9 mouse cellular contexts compared by ENCODE assay signal in genomic region chr19:46041299-46041932, GRCm38 (mm10). TPM values are rescaled to one million over a fixed set of nuclear protein-coding genes. Genes with fewer than 3 reads are reported as not detected.
DNase-seq lines count a peak whose midpoint lies in the region; ATAC-seq lines count a peak whose summit lies in the region.
"Had no signal": no experiment of that assay in that cellular context is flagged by ENCODE, and none has a peak within 500 bp of the region (broad histone marks: within the 10 kb centered on the region; RNA-seq: fewer than 3 reads in every experiment).

No protein-coding gene starts in this region.

- peaks cover 58% of the 10 kb centered on the region for H3K4me1 ChIP-seq in lung, embryonic 16.5 days (replicated peaks; ENCODE audit: control insufficient read depth, insufficient read depth, low read length)
- H3K4me1 ChIP-seq in embryonic facial prominence, embryonic 14.5 days (ENCODE audit: control insufficient read depth, insufficient read depth, low read length), result peaks cover 57% of the 10 kb centered on the region
- H3K4me1 ChIP-seq in intestine, embryonic 16.5 days (ENCODE audit: control insufficient read depth, insufficient read depth, low read length), result peaks cover 64% of the 10 kb centered on the region
- H3K4me1 ChIP-seq in neural tube, embryonic 14.5 days (ENCODE audit: control insufficient read depth, insufficient read depth, low read length), result peaks cover 67% of the 10 kb centered on the region

- no peak for DNase-seq in lung, postnatal 4 days
- peak; percentile 19 for DNase-seq in embryonic facial prominence, embryonic 14.5 days (ENCODE audit: low spot score)
- no peak for DNase-seq in cerebellum, postnatal 36 days
- no peak for DNase-seq in urinary bladder, postnatal 14 days (ENCODE audit: low spot score)
- DNase-seq in left cerebral cortex, adult 8-10 months (ENCODE audit: low spot score in 2 of 2), result no peak

- H3K9me3 ChIP-seq in lung, embryonic 16.5 days (ENCODE audit: control insufficient read depth, low read length), result no peaks in the 10 kb centered on the region
- no peaks in the 10 kb centered on the region for H3K9me3 ChIP-seq in embryonic facial prominence, embryonic 14.5 days (ENCODE audit: control insufficient read depth, low read length)
- H3K9me3 ChIP-seq in intestine, embryonic 16.5 days (ENCODE audit: control insufficient read depth, low read length), result no peaks in the 10 kb centered on the region
- no peaks in the 10 kb centered on the region for H3K9me3 ChIP-seq in neural tube, embryonic 14.5 days (ENCODE audit: control insufficient read depth, low read length)

- H3K27me3 ChIP-seq in lung, embryonic 16.5 days (ENCODE audit: control insufficient read depth, insufficient read depth, low read depth, low read length), result no peaks in the 10 kb centered on the region
- no peaks in the 10 kb centered on the region for H3K27me3 ChIP-seq in embryonic facial prominence, embryonic 14.5 days (replicated peaks; ENCODE audit: control insufficient read depth, insufficient read depth, low read length)
- H3K27me3 ChIP-seq in intestine, embryonic 16.5 days (replicated peaks; ENCODE audit: control insufficient read depth, insufficient read depth, low read length), result no peaks in the 10 kb centered on the region
- no peaks in the 10 kb centered on the region for H3K27me3 ChIP-seq in neural tube, embryonic 14.5 days (ENCODE audit: control insufficient read depth, insufficient read depth, low read length)

- no peaks in the 10 kb centered on the region for H3K36me3 ChIP-seq in lung, embryonic 16.5 days (ENCODE audit: control insufficient read depth, insufficient read depth, low read length)
- H3K36me3 ChIP-seq in embryonic facial prominence, embryonic 14.5 days (ENCODE audit: control insufficient read depth, insufficient read depth, low read length), result peaks cover 5% of the 10 kb centered on the region; the same call in 1 of the 2 replicates
- no peaks in the 10 kb centered on the region for H3K36me3 ChIP-seq in intestine, embryonic 16.5 days (ENCODE audit: control insufficient read depth, insufficient read depth, low read length)
- no peaks in the 10 kb centered on the region for H3K36me3 ChIP-seq in neural tube, embryonic 14.5 days (ENCODE audit: control insufficient read depth, insufficient read depth, low read length)

- 6% methylated on average over 7 of the region's 7 CpGs for WGBS in lung, embryonic 16.5 days
- 9% methylated on average over 7 of the region's 7 CpGs for WGBS in embryonic facial prominence, embryonic 14.5 days
- 27% methylated on average over 7 of the region's 7 CpGs for WGBS in intestine, embryonic 16.5 days
- 12% methylated on average over 7 of the region's 7 CpGs for WGBS in neural tube, embryonic 14.5 days

- no peak for ATAC-seq in lung, embryonic 16.5 days (ENCODE audit: low read depth)
- ATAC-seq in embryonic facial prominence, embryonic 14.5 days (ENCODE audit: low read depth), result no peak
- ATAC-seq in intestine, embryonic 16.5 days, result no peak
- no peak for ATAC-seq in neural tube, embryonic 14.5 days (ENCODE audit: low read depth)

- H3K27ac ChIP-seq in lung, embryonic 16.5 days (ENCODE audit: low read length), result peak overlapping the region; percentile 99
- peak overlapping the region; percentile 99 for H3K27ac ChIP-seq in embryonic facial prominence, embryonic 14.5 days (replicated peaks; ENCODE audit: low read depth, low read length)
- peak overlapping the region; percentile 98 for H3K27ac ChIP-seq in intestine, embryonic 16.5 days (ENCODE audit: low read length)
- peak overlapping the region; percentile 97 for H3K27ac ChIP-seq in neural tube, embryonic 14.5 days (ENCODE audit: low read depth, low read length)

- H3K4me2 ChIP-seq in lung, embryonic 16.5 days (ENCODE audit: low read depth, low read length), result peak overlapping the region; percentile 84
- peak overlapping the region; percentile 87 for H3K4me2 ChIP-seq in embryonic facial prominence, embryonic 14.5 days (ENCODE audit: low read depth, low read length)
- peak overlapping the region; percentile 87 for H3K4me2 ChIP-seq in intestine, embryonic 16.5 days (ENCODE audit: low read depth, low read length)
- H3K4me2 ChIP-seq in neural tube, embryonic 14.5 days (ENCODE audit: low read depth, low read length), result peak overlapping the region; percentile 98

- peak overlapping the region; percentile 66 for H3K9ac ChIP-seq in lung, embryonic 16.5 days (ENCODE audit: low read length)
- peak overlapping the region; percentile 49 for H3K9ac ChIP-seq in embryonic facial prominence, embryonic 14.5 days (ENCODE audit: low read depth, low read length)
- peak overlapping the region; percentile 98 for H3K9ac ChIP-seq in intestine, embryonic 16.5 days (ENCODE audit: low read depth, low read length)
- H3K9ac ChIP-seq in neural tube, embryonic 14.5 days (replicated peaks; ENCODE audit: low read depth, low read length), result peak overlapping the region; percentile 61

- peak overlapping the region; percentile 79 for H3K4me3 ChIP-seq in lung, embryonic 16.5 days (ENCODE audit: low read length)
- H3K4me3 ChIP-seq in embryonic facial prominence, embryonic 14.5 days (ENCODE audit: low read depth, low read length), result peak overlapping the region; percentile 98
- H3K4me3 ChIP-seq in intestine, embryonic 16.5 days (ENCODE audit: low read length), result peak overlapping the region; percentile 97
- H3K4me3 ChIP-seq in neural tube, embryonic 14.5 days (ENCODE audit: low read depth, low read length), result peak overlapping the region; percentile 95

RNA-seq across cellular contexts. Expression of gene Pprc1, which starts 3.3 kb away (rescaled TPM):
- polyA plus RNA-seq in lung, embryonic 16.5 days (2015; fragmentation: Nextera tagmentation; extraction: Ambion mirVana), result 24.4 and 27.0 TPM in 2 replicates
- 41.8 and 41.9 TPM in 2 replicates for polyA plus RNA-seq in embryonic facial prominence, embryonic 14.5 days (2014; fragmentation: Nextera tagmentation; extraction: Ambion mirVana)
- 23.4 and 27.5 TPM in 2 replicates for polyA plus RNA-seq in intestine, embryonic 16.5 days (2015; fragmentation: Nextera tagmentation; extraction: Ambion mirVana)
- polyA plus RNA-seq in neural tube, embryonic 14.5 days (2014; fragmentation: Nextera tagmentation; extraction: Ambion mirVana), result 21.7 and 29.3 TPM in 2 replicates
- total RNA-seq in left cerebral cortex, adult 8-10 months (2022), result 10 to 100 TPM; 25.7 to 29.7 (median 26.8) TPM

RNA-seq across cellular contexts. Expression of gene Ldb1, which starts 3.6 kb away (rescaled TPM):
- polyA plus RNA-seq in lung, embryonic 16.5 days (2015; fragmentation: Nextera tagmentation; extraction: Ambion mirVana), result 55.3 and 70.7 TPM in 2 replicates
- 80.6 and 82.0 TPM in 2 replicates for polyA plus RNA-seq in embryonic facial prominence, embryonic 14.5 days (2014; fragmentation: Nextera tagmentation; extraction: Ambion mirVana)
- polyA plus RNA-seq in intestine, embryonic 16.5 days (2015; fragmentation: Nextera tagmentation; extraction: Ambion mirVana), result 23.3 and 26.3 TPM in 2 replicates
- polyA plus RNA-seq in neural tube, embryonic 14.5 days (2014; fragmentation: Nextera tagmentation; extraction: Ambion mirVana), result 93.1 and 98.6 TPM in 2 replicates
- 100 to 1,000 TPM; 110 to 132 (median 120) TPM for total RNA-seq in left cerebral cortex, adult 8-10 months (2022)

RNA-seq across cellular contexts. Expression of gene Nolc1, which starts 34.2 kb away (rescaled TPM):
- polyA plus RNA-seq in lung, embryonic 16.5 days (2015; fragmentation: Nextera tagmentation; extraction: Ambion mirVana), result 59.2 and 66.2 TPM in 2 replicates
- polyA plus RNA-seq in embryonic facial prominence, embryonic 14.5 days (2014; fragmentation: Nextera tagmentation; extraction: Ambion mirVana), result 77.1 and 82.2 TPM in 2 replicates
- 77.2 and 88.8 TPM in 2 replicates for polyA plus RNA-seq in intestine, embryonic 16.5 days (2015; fragmentation: Nextera tagmentation; extraction: Ambion mirVana)
- polyA plus RNA-seq in neural tube, embryonic 14.5 days (2014; fragmentation: Nextera tagmentation; extraction: Ambion mirVana), result 61.4 and 61.7 TPM in 2 replicates
- total RNA-seq in left cerebral cortex, adult 8-10 months (2022), result 10 to 100 TPM; 41.8 to 48.2 (median 46.0) TPM

RNA-seq across cellular contexts. Expression of gene Hps6, which starts 38.1 kb away (rescaled TPM):
- polyA plus RNA-seq in lung, embryonic 16.5 days (2015; fragmentation: Nextera tagmentation; extraction: Ambion mirVana), result 10.2 and 11.1 TPM in 2 replicates
- 4.5 and 6.4 TPM in 2 replicates for polyA plus RNA-seq in embryonic facial prominence, embryonic 14.5 days (2014; fragmentation: Nextera tagmentation; extraction: Ambion mirVana)
- polyA plus RNA-seq in intestine, embryonic 16.5 days (2015; fragmentation: Nextera tagmentation; extraction: Ambion mirVana), result 8.8 and 9.4 TPM in 2 replicates
- 1.4 and 2.4 TPM in 2 replicates for polyA plus RNA-seq in neural tube, embryonic 14.5 days (2014; fragmentation: Nextera tagmentation; extraction: Ambion mirVana)
- 1 to 10 TPM; 7.8 to 9.0 (median 8.5) TPM for total RNA-seq in left cerebral cortex, adult 8-10 months (2022)

RNA-seq across cellular contexts. Expression of gene Armh3, which starts 43.1 kb away (rescaled TPM):
- 16.9 and 18.0 TPM in 2 replicates for polyA plus RNA-seq in lung, embryonic 16.5 days (2015; fragmentation: Nextera tagmentation; extraction: Ambion mirVana)
- 13.7 and 15.2 TPM in 2 replicates for polyA plus RNA-seq in embryonic facial prominence, embryonic 14.5 days (2014; fragmentation: Nextera tagmentation; extraction: Ambion mirVana)
- polyA plus RNA-seq in intestine, embryonic 16.5 days (2015; fragmentation: Nextera tagmentation; extraction: Ambion mirVana), result 17.2 and 17.3 TPM in 2 replicates
- 21.7 and 22.5 TPM in 2 replicates for polyA plus RNA-seq in neural tube, embryonic 14.5 days (2014; fragmentation: Nextera tagmentation; extraction: Ambion mirVana)
- total RNA-seq in left cerebral cortex, adult 8-10 months (2022), result 10 to 100 TPM; 20.7 to 22.8 (median 21.7) TPM
- polyA plus RNA-seq: erythroblast, embryonic 14.5 days had no signal
